Comparison of ENCODE assay signal across 5 mouse cellular contexts in the genomic region with DNA sequence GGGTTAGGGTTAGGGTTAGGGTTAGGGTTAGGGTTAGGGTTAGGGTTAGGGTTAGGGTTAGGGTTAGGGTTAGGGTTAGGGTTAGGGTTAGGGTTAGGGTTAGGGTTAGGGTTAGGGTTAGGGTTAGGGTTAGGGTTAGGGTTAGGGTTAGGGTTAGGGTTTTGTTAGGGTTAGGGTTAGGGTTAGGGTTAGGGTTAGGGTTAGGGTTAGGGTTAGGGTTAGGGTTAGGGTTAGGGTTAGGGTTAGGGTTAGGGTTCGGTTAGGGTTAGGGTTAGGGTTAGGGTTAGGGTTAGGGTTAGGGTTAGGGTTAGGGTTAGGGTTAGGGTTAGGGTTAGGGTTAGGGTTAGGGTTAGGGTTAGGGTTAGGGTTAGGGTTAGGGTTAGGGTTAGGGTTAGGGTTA.
A peak's percentile ranks its signal among the peaks of the same experiment; 100 is the strongest.
DNase-seq lines count a peak whose midpoint lies in the region; ATAC-seq and TF ChIP-seq lines count a peak whose summit lies in the region.
"Not testable (repeated sequence)": the region's sequence is repeated elsewhere in the genome, so short reads cannot be mapped to it uniquely, and the experiment has no call there.

No protein-coding gene starts in this region.

- not testable (repeated sequence) for H3K4me3 ChIP-seq in G1E (ENCODE audit: low read depth, low read length)

- POLR2A ChIA-PET in Patski (lab: Charles Lee) = not testable (repeated sequence)

- not testable (repeated sequence) for H3K36me3 ChIP-seq in G1E (replicated peaks)

- not testable (repeated sequence) for DNase-seq in G1E (ENCODE audit: low spot score); Patski (ENCODE audit: low read depth, low spot score)
- peak; percentile 5 for DNase-seq in gastrocnemius, postnatal 10 days

- not testable (repeated sequence) for H3K27me3 ChIP-seq in G1E (ENCODE audit: insufficient read depth, low read length); Patski

- ATAC-seq in G1E (ENCODE audit: extremely low read depth, insufficient number of reproducible peaks, low FRiP score, poor library complexity, severe bottlenecking) (peak; percentile 22; the same call in 1 of the 2 replicates), Patski (peak; percentile 21)
- ATAC-seq in monocyte, adult 5-6 weeks (replicated peaks; ENCODE audit: insufficient number of reproducible peaks, low FRiP score, low TSS enrichment, poor library complexity, severe bottlenecking) = 0 out of 2 replicates have a peak, but pooled peaks have one; percentile 53
- peak; percentile 51; the same call in 1 of the 2 replicates for ATAC-seq in neutrophil, adult 5-6 weeks (ENCODE audit: extremely low read depth, insufficient number of reproducible peaks, low FRiP score, poor library complexity, severe bottlenecking)

- not testable (repeated sequence) for TF ChIP-seq CTCF in G1E (IDR thresholded peaks at IDR 0.05; ENCODE audit: low read depth, low read length); Patski (IDR thresholded peaks at IDR 0.05)

- H3K4me1 ChIP-seq in G1E (ENCODE audit: insufficient read depth, low read depth, low read length) = not testable (repeated sequence)

- in situ Hi-C loops in Patski (cut with MboI; ENCODE audit: low pct_unique_long_range_greater_than_20kb) = not testable (repeated sequence)

- not testable (repeated sequence) for H3K9me3 ChIP-seq in G1E (replicated peaks)

- CTCF ChIA-PET in Patski (lab: Charles Lee) = not testable (repeated sequence)
